Mouse (Mus musculus) splenic B cell, adult 2 months (primary cell): ENCODE measurements around the gene Pyroxd1.
"Not testable (repeated sequence)": the region's sequence is repeated elsewhere in the genome, so short reads cannot be mapped to it uniquely, and the experiment has no call there.

ENCODE experiments used
- DNase-seq: peaks from one replicate; pipeline ENCODE4 v3.0.0-alpha.2; 2011; ENCODE audit warnings: low read depth, low spot score
- H3K27me3 ChIP-seq: 2 replicates; pipeline ENCODE4 v1.6.1; 2012; ENCODE audit warnings: mild to moderate bottlenecking, low read length, moderate library complexity, mixed read lengths; ENCODE audit not compliant: control insufficient read depth, poor library complexity, insufficient read depth, severe bottlenecking
- H3K36me3 ChIP-seq: 2 replicates; pipeline ENCODE4 v1.6.1; 2012; ENCODE audit warnings: mild to moderate bottlenecking, low read length, moderate library complexity, mixed read lengths; ENCODE audit not compliant: control insufficient read depth, poor library complexity, insufficient read depth, severe bottlenecking

Pyroxd1 gene

GRCm38 (mm10) chr6:142345440-142346038 is at the start of gene Pyroxd1:
Gene Pyroxd1, plus strand, starts transcription at chr6:142345654.
- H3K27me3 ChIP-seq = no peaks in the 10 kb centered on the region
- no peaks in the 10 kb centered on the region; the same call in 1 of the 2 replicates for H3K36me3 ChIP-seq
- peak; percentile 93 for DNase-seq

DNA sequence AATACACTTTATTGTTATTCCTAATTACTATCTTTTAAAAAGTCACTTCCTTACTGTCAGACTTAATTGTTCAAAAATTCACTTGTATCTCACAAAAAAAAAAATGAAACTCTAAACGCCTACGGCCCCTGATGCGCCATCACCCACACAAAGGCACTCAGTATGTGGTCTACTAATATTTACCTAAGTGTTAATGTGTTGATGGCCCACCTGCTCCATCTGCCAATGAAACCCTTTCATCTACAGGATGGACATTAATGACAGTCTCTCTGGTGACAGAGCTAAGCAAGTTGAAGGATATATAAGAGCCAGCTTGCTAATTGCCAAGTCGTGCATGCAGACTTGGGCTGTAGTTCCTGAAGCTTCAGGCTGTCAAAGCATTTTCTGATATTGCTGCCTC is 47.4 kb upstream of the Pyroxd1 start, which contains the start of gene Iapp:
TSS of gene Iapp (plus strand) at position 326 of the 400 bp plus-strand sequence.
- Histone ChIP-seq H3K27me3 (no peaks in the 10 kb centered on the region; the same call in 1 of the 2 replicates), H3K36me3 (no peaks in the 10 kb centered on the region)
- no peak for DNase-seq

DNA sequence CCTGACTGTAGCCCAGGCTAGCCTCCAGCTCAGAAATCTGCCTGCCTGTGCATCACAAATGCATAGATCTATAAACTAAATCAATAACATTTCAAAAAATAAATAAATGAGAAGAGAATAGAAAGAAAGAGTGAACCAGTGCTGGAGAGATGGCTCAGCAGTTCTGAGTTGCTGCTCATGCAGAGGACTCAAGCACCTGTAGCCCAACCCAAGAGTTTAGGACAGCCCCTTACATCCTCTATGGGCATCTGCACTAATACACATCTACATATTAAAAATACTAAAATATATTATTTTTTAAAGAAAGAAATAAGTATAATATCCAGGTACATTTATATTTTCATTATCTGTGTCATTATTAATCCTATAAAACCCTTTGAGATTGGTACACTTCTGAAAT is 40.4 kb upstream of the Pyroxd1 start:
- no peak for DNase-seq

DNA sequence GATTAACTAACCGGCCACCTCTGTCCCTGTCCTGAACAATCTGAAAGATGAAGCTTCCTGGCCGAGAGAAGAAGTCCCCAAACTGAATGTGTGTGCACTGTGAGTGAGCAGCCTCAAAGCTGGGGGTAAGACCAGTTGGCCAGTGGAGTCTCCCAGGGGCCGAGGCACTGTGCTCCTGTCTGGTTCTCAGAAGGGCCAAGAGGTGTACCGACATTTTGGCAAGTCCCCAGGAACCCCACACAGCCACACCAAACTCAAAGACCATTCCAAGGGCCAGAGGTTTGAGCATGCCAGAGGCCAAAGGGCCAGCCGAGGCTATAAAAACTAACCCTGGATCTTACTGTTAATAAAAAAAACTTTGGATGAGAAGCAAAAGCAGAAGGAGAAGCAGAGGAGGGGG is 31.2 kb upstream of the Pyroxd1 start:
- Histone ChIP-seq H3K27me3 (no peaks in the 10 kb centered on the region), H3K36me3 (no peaks in the 10 kb centered on the region)
- no peak for DNase-seq

More for the DNA sequence above, 40.4 kb upstream of the Pyroxd1 start:
- no peaks in the 10 kb centered on the region for H3K36me3 ChIP-seq
- no peaks in the 10 kb centered on the region; the same call in 1 of the 2 replicates for H3K27me3 ChIP-seq

DNA sequence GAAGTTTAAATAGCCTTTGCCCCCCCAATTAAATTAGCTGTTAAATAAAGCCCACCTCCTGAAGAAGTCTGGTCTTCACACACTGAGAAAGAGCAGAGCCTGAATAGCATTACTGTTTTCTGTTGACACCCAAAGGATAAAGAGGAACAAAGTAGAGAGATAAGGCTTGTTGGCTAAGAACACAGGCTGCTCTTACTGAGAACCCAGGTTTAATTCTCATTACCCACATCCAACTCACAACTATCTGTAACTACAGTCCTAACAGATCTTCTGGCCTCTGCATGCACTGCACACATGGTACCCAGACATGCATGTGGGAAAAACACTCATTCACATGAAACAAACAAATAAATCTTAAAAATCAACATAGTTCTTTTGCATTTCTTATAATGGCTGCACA is 28.3 kb upstream of the Pyroxd1 start:
- no peak for DNase-seq
- H3K36me3 ChIP-seq = no peaks in the 10 kb centered on the region
- H3K27me3 ChIP-seq = no peaks in the 10 kb centered on the region

DNA sequence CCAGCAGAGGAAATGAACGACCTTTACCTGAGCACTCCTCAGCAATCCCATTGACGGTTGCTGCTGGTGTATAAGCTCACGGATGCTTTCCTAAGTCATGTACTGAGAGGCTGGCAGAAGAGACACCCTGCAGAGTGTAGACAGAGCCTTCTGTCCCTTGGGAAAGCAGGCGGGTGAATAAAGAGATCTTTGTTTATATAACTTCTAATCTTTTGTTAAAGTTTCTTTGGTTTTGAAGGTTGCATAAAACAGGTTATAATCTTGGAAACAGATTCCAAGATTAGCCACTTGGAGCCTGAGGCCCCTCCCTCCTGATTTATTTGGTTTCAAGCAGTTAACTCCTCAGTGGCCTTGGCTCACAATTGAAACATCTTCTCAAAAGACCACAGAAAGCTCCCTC is 22.6 kb upstream of the Pyroxd1 start, which contains the start of gene Slco1a5:
TSS of gene Slco1a5 (minus strand) at position 101 of the 400 bp plus-strand sequence.
- no peaks in the 10 kb centered on the region for H3K27me3 ChIP-seq

DNA sequence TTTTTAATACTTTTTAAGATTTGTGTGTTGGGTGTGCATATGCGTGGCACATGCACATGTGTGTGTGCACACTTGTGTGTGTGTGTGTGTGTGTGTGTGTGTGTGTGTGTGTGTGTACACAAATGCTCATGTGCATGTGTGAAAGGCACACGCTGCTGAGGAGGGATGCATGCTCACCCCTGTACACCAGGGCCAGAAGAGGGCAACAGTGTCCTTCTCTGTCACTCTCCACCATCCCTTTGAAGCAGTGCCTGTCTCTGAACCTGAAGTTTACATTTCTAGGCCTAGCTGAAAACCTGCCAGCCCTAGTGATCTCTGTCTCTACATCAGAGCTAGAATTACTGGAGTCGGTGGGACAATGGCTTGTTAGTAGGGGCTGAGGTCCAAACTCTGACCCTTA is 18.9 kb upstream of the Pyroxd1 start:
- DNase-seq = no peak
- Histone ChIP-seq H3K27me3 (no peaks in the 10 kb centered on the region), H3K36me3 (no peaks in the 10 kb centered on the region)

More for the DNA sequence above, 22.6 kb upstream of the Pyroxd1 start, which contains the start of gene Slco1a5:
- H3K36me3 ChIP-seq = no peaks in the 10 kb centered on the region
- no peak for DNase-seq

GRCm38 (mm10) chr6:142329201-142329600 is 16.3 kb upstream of the Pyroxd1 start:
- Histone ChIP-seq H3K27me3 (no peaks in the 10 kb centered on the region), H3K36me3 (no peaks in the 10 kb centered on the region)
- DNase-seq = no peak

DNA sequence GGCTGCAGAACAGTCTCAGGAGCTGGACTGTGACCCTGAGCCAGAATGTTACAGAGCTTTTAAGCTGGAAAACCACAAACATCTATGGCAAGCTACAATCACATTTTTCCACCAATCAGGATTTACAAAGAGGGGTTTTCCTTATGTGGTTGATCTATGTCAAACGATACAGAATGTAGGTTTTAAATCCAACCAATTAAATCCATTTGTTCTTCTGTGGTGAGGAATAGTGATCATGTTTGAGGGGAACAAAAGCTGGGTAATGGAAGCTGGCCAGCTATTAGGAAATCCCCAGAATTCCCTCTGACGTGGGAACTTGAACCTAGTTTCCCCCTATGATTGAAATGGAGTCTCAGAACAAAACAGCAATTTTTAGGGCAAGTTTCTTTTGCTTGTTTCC is 6.5 kb upstream of the Pyroxd1 start:
- no peaks in the 10 kb centered on the region for H3K36me3 ChIP-seq
- no peaks in the 10 kb centered on the region for H3K27me3 ChIP-seq
- no peak for DNase-seq

GRCm38 (mm10) chr6:142339576-142339975 is 5.9 kb upstream of the Pyroxd1 start:
- no peak for DNase-seq
- no peaks in the 10 kb centered on the region for H3K36me3 ChIP-seq
- no peaks in the 10 kb centered on the region for H3K27me3 ChIP-seq

DNA sequence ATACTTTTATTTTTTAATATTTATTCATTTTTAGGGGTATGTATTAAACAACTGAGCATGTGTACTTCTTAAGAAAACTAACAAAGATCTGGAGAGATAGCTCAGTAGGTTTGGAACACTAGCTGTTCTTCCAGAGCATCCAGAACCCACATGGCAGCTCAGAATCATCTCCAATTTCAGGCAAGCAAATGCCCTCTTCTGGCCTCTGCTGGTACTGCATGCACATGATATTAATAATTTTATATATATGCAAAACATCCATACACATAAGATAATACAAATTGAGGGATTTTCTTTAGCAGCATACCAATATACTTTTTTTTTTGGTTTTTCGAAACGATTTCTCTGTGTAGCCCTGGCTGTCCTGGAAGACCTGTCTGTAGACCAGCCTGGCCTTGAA is 1.9 kb upstream of the Pyroxd1 start:
- DNase-seq = peak; percentile 71
- no peaks in the 10 kb centered on the region for H3K27me3 ChIP-seq
- no peaks in the 10 kb centered on the region for H3K36me3 ChIP-seq

GRCm38 (mm10) chr6:142346181-142347110 is 992 bp downstream of the Pyroxd1 start:
- no peak for DNase-seq
- Histone ChIP-seq H3K36me3 (peaks cover 3% of the 10 kb centered on the region; the same call in 1 of the 2 replicates), H3K27me3 (no peaks in the 10 kb centered on the region)

DNA sequence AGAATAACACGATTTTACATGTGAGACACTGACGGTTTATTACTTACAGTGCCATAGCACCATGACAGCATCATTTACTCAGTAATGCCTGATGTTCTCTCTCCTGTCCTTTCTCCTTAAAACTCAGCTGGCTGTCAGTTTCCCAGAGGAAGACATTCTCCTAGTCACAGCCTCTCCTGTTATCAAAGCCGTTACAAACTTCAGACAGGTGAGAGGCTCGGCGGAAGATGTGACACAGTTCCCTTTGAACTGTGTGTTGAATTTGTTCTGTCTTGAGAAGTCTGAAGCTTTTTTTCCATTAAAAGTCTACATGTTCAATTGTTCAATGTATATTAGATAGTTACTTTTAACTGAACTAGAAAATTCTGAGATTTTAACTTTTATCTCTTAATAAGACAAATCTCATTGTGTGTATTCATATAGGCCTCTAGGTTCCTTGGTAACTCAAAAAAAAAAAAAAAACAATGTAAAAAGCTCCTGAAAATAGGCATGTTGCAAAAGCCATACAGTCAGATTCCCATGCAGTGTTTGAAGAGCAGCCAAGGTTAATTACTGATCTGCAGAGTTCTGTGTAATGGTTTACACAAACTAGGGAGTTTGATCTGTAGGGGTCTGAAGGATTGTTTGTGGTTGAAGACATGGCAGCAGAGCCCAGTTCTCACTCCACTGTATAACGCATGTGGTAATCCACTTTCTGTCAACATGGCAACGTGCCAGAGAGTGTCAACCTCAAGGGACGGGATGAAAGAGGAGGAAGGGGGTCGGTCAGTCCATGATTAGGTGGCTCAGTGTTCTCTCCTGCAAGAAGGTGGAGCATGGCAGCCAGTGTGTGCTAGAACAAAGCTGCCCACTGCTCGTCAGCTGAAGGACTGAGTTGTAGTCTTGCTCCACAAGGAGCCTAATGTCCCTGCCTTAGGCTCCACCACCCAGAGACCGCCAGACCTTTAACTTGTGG is 2.3 kb downstream of the Pyroxd1 start:
- H3K27me3 ChIP-seq = no peaks in the 10 kb centered on the region
- peaks cover 3% of the 10 kb centered on the region; the same call in 1 of the 2 replicates for H3K36me3 ChIP-seq
- no peak for DNase-seq

GRCm38 (mm10) chr6:142352099-142352498 is 6.6 kb downstream of the Pyroxd1 start:
- not testable (repeated sequence) for H3K36me3 ChIP-seq, H3K27me3 ChIP-seq, DNase-seq
